Mouse (Mus musculus): ENCODE measurements around the gene Ndufaf4. TPM values are rescaled to one million over a fixed set of nuclear protein-coding genes. Genes with fewer than 3 reads are reported as not detected.

Ndufaf4 gene
- polyA plus RNA-seq, 2 experiments: 6.3 to 32.2 TPM

DNA sequence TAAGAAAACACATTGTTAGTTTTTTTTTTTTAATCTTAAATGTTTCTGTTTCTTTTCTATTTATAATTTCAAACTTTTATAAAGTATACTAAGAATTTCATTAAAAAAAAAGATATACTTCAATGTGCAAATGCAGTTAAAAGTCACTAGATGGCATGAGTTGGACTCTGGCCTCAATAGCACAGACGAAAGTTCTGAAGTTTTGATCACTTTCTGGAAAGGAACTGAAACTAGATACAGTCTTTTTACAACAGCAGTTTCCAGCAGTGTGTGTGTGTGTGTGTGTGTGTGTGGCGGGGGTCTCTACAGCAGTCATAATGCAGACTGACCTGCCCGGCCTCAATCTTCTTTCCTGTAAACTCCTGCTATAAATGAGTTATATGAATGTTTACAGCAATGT, 9.9 kb downstream of the Ndufaf4 start:
- no peaks in the 10 kb centered on the region for H3K27me3 ChIP-seq (ENCODE audit: control insufficient read depth, insufficient read depth, low read length)
- no peak overlapping the region for H3K4me3 ChIP-seq (ENCODE audit: insufficient read depth in 1 of 2, low read depth in 2 of 2, low read length in 2 of 2)
- H3K9ac ChIP-seq (replicated peaks): no peak overlapping the region
- no peaks in the 10 kb centered on the region for H3K4me1 ChIP-seq (replicated peaks; ENCODE audit: control insufficient read depth in 2 of 2, insufficient read depth in 2 of 2, low read length in 1 of 2)
- no peak for DNase-seq (ENCODE audit: low read depth in 3 of 3, low spot score in 3 of 3)
- ATAC-seq (ENCODE audit: insufficient read depth): no peak
- H3K27ac ChIP-seq: no peak overlapping the region
- no peaks in the 10 kb centered on the region for H3K9me3 ChIP-seq (ENCODE audit: control insufficient read depth, low read length)
- WGBS (ENCODE audit: insufficient replicate concordance): 52% methylated on average over 3 of the region's 3 CpGs
- H3K4me2 ChIP-seq (ENCODE audit: low read depth): no peak overlapping the region
- peaks cover 6% of the 10 kb centered on the region for H3K36me3 ChIP-seq (replicated peaks; ENCODE audit: control insufficient read depth, insufficient read depth, low read depth)
- TF ChIP-seq EP300 (IDR thresholded peaks at IDR 0.05; ENCODE audit: low read depth) (no peak), CTCF (IDR thresholded peaks at IDR 0.05; ENCODE audit: low read depth) (no peak)

GRCm38 (mm10) chr4:24915631-24916030, 17.7 kb downstream of the Ndufaf4 start:
- no peak overlapping the region for H3K4me2 ChIP-seq (ENCODE audit: low read depth)
- H3K27me3 ChIP-seq (ENCODE audit: control insufficient read depth, insufficient read depth, low read length): no peaks in the 10 kb centered on the region
- no peaks in the 10 kb centered on the region for H3K9me3 ChIP-seq (ENCODE audit: control insufficient read depth, low read length)
- no peak overlapping the region for H3K4me3 ChIP-seq (ENCODE audit: insufficient read depth in 1 of 2, low read depth in 2 of 2, low read length in 2 of 2)
- 70% methylated on average over 2 of the region's 2 CpGs for WGBS (ENCODE audit: insufficient replicate concordance)
- TF ChIP-seq CTCF (IDR thresholded peaks at IDR 0.05; ENCODE audit: low read depth) (no peak), EP300 (IDR thresholded peaks at IDR 0.05; ENCODE audit: low read depth) (no peak)
- H3K36me3 ChIP-seq (replicated peaks; ENCODE audit: control insufficient read depth, insufficient read depth, low read depth): no peaks in the 10 kb centered on the region
- no peaks in the 10 kb centered on the region for H3K4me1 ChIP-seq (replicated peaks; ENCODE audit: control insufficient read depth in 2 of 2, insufficient read depth in 2 of 2, low read length in 1 of 2)
- no peak overlapping the region for H3K9ac ChIP-seq (replicated peaks)
- no peak overlapping the region for H3K27ac ChIP-seq
- DNase-seq (ENCODE audit: low read depth in 3 of 3, low spot score in 3 of 3) (no peak), ATAC-seq (ENCODE audit: insufficient read depth) (no peak)

GRCm38 (mm10) chr4:24920006-24920577, 22.2 kb downstream of the Ndufaf4 start:
- ATAC-seq (ENCODE audit: insufficient read depth) (no peak), DNase-seq (ENCODE audit: low read depth in 3 of 3, low spot score in 3 of 3) (no peak)
- Histone ChIP-seq H3K4me1 (replicated peaks; ENCODE audit: control insufficient read depth in 2 of 2, insufficient read depth in 2 of 2, low read length in 1 of 2) (no peaks in the 10 kb centered on the region), H3K27ac (no peak overlapping the region), H3K4me2 (ENCODE audit: low read depth) (no peak overlapping the region), H3K4me3 (ENCODE audit: insufficient read depth in 1 of 2, low read depth in 2 of 2, low read length in 2 of 2) (no peak overlapping the region), H3K27me3 (ENCODE audit: control insufficient read depth, insufficient read depth, low read length) (no peaks in the 10 kb centered on the region), H3K9me3 (ENCODE audit: control insufficient read depth, low read length) (no peaks in the 10 kb centered on the region), H3K36me3 (replicated peaks; ENCODE audit: control insufficient read depth, insufficient read depth, low read depth) (no peaks in the 10 kb centered on the region), H3K9ac (replicated peaks) (no peak overlapping the region)
- TF ChIP-seq EP300 (IDR thresholded peaks at IDR 0.05; ENCODE audit: low read depth) (no peak), CTCF (IDR thresholded peaks at IDR 0.05; ENCODE audit: low read depth) (no peak)
- WGBS (ENCODE audit: insufficient replicate concordance): 58% methylated on average over 5 of the region's 5 CpGs

DNA sequence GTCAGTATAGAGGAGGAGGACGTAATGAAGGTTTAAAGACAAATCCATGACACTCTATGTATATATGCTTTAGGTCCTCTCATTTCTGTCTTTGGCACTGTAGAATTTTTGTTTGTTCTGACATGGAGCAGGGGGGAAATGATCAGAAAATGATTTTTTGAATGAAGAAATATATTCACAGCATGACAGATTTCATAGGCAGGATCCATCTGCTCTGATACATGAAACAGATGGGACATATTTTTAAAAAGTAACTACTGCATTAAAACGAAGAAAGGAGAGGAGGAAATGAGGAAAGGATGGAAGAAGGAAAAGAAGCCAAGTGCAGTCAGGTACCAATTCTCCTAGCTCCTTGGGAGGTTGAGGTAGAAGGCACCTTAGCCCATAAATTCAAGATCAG, 26.8 kb downstream of the Ndufaf4 start:
- 50% methylated on average over 2 of the region's 2 CpGs for WGBS (ENCODE audit: insufficient replicate concordance)

DNA sequence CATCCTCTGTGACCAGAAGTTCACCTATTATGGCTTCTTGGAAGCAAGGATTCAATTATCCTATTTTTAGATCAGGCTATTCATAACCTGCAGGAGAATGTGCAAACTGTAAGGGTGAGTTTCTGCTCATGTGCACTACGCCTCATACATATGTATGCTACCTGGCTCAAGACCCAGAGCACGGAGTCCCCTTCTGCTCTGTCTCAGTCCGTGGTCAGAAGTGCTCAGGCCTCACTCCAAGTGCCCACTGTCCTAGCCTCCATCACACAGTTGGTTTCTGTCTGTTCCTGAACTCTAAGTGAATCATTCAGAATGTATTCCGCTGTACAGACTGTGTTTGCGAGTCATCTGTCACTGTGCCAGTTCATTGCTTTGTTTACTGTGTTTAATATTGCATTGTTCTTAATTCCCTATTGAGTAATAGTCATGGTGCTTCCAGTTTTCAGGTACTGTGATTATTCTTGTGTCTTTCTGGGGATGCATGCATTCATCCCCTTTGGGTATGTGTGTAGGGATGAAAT, 30.4 kb downstream of the Ndufaf4 start:
- TF ChIP-seq CTCF (IDR thresholded peaks at IDR 0.05; ENCODE audit: low read depth): no peak
- TF ChIP-seq EP300 (IDR thresholded peaks at IDR 0.05; ENCODE audit: low read depth): no peak
- Histone ChIP-seq H3K36me3 (replicated peaks; ENCODE audit: control insufficient read depth, insufficient read depth, low read depth) (no peaks in the 10 kb centered on the region), H3K4me3 (ENCODE audit: insufficient read depth in 1 of 2, low read depth in 2 of 2, low read length in 2 of 2) (no peak overlapping the region), H3K27ac (no peak overlapping the region), H3K4me2 (ENCODE audit: low read depth) (no peak overlapping the region), H3K27me3 (ENCODE audit: control insufficient read depth, insufficient read depth, low read length) (no peaks in the 10 kb centered on the region), H3K9me3 (ENCODE audit: control insufficient read depth, low read length) (no peaks in the 10 kb centered on the region), H3K4me1 (replicated peaks; ENCODE audit: control insufficient read depth in 2 of 2, insufficient read depth in 2 of 2, low read length in 1 of 2) (no peaks in the 10 kb centered on the region), H3K9ac (replicated peaks) (no peak overlapping the region)
- ATAC-seq (ENCODE audit: insufficient read depth): no peak
- 67% methylated on average over 5 of the region's 5 CpGs for WGBS (ENCODE audit: insufficient replicate concordance)
- DNase-seq (ENCODE audit: low read depth in 3 of 3, low spot score in 3 of 3): no peak

More for the DNA sequence above, 26.8 kb downstream of the Ndufaf4 start:
- Histone ChIP-seq H3K4me1 (replicated peaks; ENCODE audit: control insufficient read depth in 2 of 2, insufficient read depth in 2 of 2, low read length in 1 of 2) (no peaks in the 10 kb centered on the region), H3K9me3 (ENCODE audit: control insufficient read depth, low read length) (no peaks in the 10 kb centered on the region), H3K27ac (no peak overlapping the region), H3K4me2 (ENCODE audit: low read depth) (no peak overlapping the region), H3K4me3 (ENCODE audit: insufficient read depth in 1 of 2, low read depth in 2 of 2, low read length in 2 of 2) (no peak overlapping the region), H3K27me3 (ENCODE audit: control insufficient read depth, insufficient read depth, low read length) (no peaks in the 10 kb centered on the region), H3K9ac (replicated peaks) (no peak overlapping the region), H3K36me3 (replicated peaks; ENCODE audit: control insufficient read depth, insufficient read depth, low read depth) (no peaks in the 10 kb centered on the region)
- no peak for TF ChIP-seq CTCF (IDR thresholded peaks at IDR 0.05; ENCODE audit: low read depth)
- no peak for TF ChIP-seq EP300 (IDR thresholded peaks at IDR 0.05; ENCODE audit: low read depth)
- no peak for ATAC-seq (ENCODE audit: insufficient read depth)
- DNase-seq (ENCODE audit: low read depth in 3 of 3, low spot score in 3 of 3): no peak

Measured in liver, embryonic 14.5 days (tissue).